Mouse (Mus musculus) forebrain, postnatal 0 days (tissue): Measurements from ENCODE around the gene Pyroxd2. TPM values are rescaled to one million over a fixed set of nuclear protein-coding genes. Genes with fewer than 3 reads are reported as not detected.
"Not testable (repeated sequence)": the region's sequence is repeated elsewhere in the genome, so short reads cannot be mapped to it uniquely, and the experiment has no call there.

Experiments used
- ATAC-seq: fragments of 200-750 bp; cut with Nextera tagmentation; 2 replicates; pipeline ENCODE4 v1.8.0; 2017; ENCODE audit warnings: mild to moderate bottlenecking, moderate library complexity
- DNase-seq: peaks from one replicate; pipeline ENCODE4 v3.0.0-alpha.2; 2015
- H3K27ac ChIP-seq: fragments of 300-500 bp; sonication (generic); 2 replicates; pipeline ENCODE4 v1.5.1; 2014; ENCODE audit warnings: low read depth, mild to moderate bottlenecking, antibody characterized with exemption, low read length, moderate library complexity, mixed read lengths
- H3K27me3 ChIP-seq: fragments of 300-500 bp; sonication (generic); 2 replicates; pipeline ENCODE4 v1.6.1; 2014; ENCODE audit warnings: mild to moderate bottlenecking, low read length, mixed read lengths; ENCODE audit not compliant: insufficient read depth
- H3K36me3 ChIP-seq: fragments of 300-500 bp; sonication (generic); 2 replicates; pipeline ENCODE4 v1.6.1; 2014; ENCODE audit warnings: mild to moderate bottlenecking, moderate library complexity; ENCODE audit not compliant: insufficient read depth
- H3K4me1 ChIP-seq: fragments of 300-500 bp; sonication (generic); 2 replicates; pipeline ENCODE4 v1.6.1; 2014; ENCODE audit warnings: antibody characterized with exemption; ENCODE audit not compliant: insufficient read depth
- H3K4me2 ChIP-seq: fragments of 300-500 bp; sonication (generic); 2 replicates; pipeline ENCODE4 v1.6.1; 2014; ENCODE audit warnings: low read depth, mild to moderate bottlenecking, moderate library complexity
- H3K4me3 ChIP-seq: fragments of 300-500 bp; sonication (generic); 2 replicates; pipeline ENCODE4 v1.5.1; 2014; ENCODE audit warnings: low read depth, low read length, mixed read lengths
- H3K9ac ChIP-seq: fragments of 300-500 bp; sonication (generic); 2 replicates; pipeline ENCODE4 v1.6.1; 2014; ENCODE audit warnings: mild to moderate bottlenecking
- H3K9me3 ChIP-seq: fragments of 300-500 bp; sonication (generic); 2 replicates; pipeline ENCODE4 v1.6.1; 2016; ENCODE audit warnings: low read length
- CTCF ChIP-seq: sonication (generic); IDR thresholded peaks from 2 replicates; pipeline ENCODE4 v1.5.1; 2016; ENCODE audit warnings: antibody characterized with exemption, control low read depth, low read depth
- WGBS: fragments of 180-500 bp; shearing (Covaris S2); extraction: QIAGEN DNeasy Blood & Tissue Kit; methylation state at CpG from one replicate; pipeline ENCODE4 v1.1.7; 2014; 5-methylcytosine and 5-hydroxymethylcytosine counted together
- polyA plus RNA-seq: library from polyadenylated mRNA; unstranded; fragments of >200 nt; fragmentation: Nextera tagmentation; extraction: Ambion mirVana; gene quantifications from 2 replicates; pipeline ENCODE4 v1.2.1, GENCODE M21; 2015
- total RNA-seq: library from RNA; depleted of rRNA; stranded (reverse); fragments of >200 nt; gene quantifications from 2 replicates; pipeline ENCODE4 v1.2.3, GENCODE M21; 2014

Gene Pyroxd2
- total and polyA plus RNA-seq, 2 experiments from 2014 or later: 2.6 to 2.7 TPM

GRCm38 (mm10) chr19:42785129-42785528 is 32.6 kb upstream of the Pyroxd2 start:
- WGBS: 46% methylated on average over 2 of the region's 2 CpGs
- no peak for DNase-seq
- no peak for ATAC-seq

GRCm38 (mm10) chr19:42780156-42780538 is 27.6 kb upstream of the Pyroxd2 start:
- not testable (repeated sequence) for ATAC-seq
- WGBS: 47% methylated on average over 7 of the region's 7 CpGs
- peak overlapping the region; percentile 89 for H3K27ac ChIP-seq

More at GRCm38 (mm10) chr19:42785129-42785528, 32.6 kb upstream of the Pyroxd2 start:
- TF ChIP-seq CTCF: peak; percentile 45; the same call in 1 of the 2 replicates
- Histone ChIP-seq H3K4me3 (no peak overlapping the region), H3K4me1 (peaks cover 5% of the 10 kb centered on the region), H3K9me3 (no peaks in the 10 kb centered on the region), H3K4me2 (no peak overlapping the region), H3K36me3 (no peaks in the 10 kb centered on the region), H3K9ac (0 out of 2 replicates have a peak overlapping the region, but pooled peaks have one; percentile 6), H3K27me3 (no peaks in the 10 kb centered on the region), H3K27ac (no peak overlapping the region)

GRCm38 (mm10) chr19:42779531-42780155 is 27.1 kb upstream of the Pyroxd2 start, which contains the start of gene Hps1:
Hps1 (minus strand) TSS chr19:42779978.
- Histone ChIP-seq H3K27me3 (no peaks in the 10 kb centered on the region), H3K4me1 (peaks cover 3% of the 10 kb centered on the region; the same call in 1 of the 2 replicates), H3K36me3 (no peaks in the 10 kb centered on the region), H3K9me3 (no peaks in the 10 kb centered on the region), H3K9ac (peak within 1 kb of the TSS; percentile 64), H3K4me3 (peak within 1 kb of the TSS; percentile 48), H3K4me2 (peak within 1 kb of the TSS; percentile 59), H3K27ac (peak within 1 kb of the TSS; percentile 89)
- no peak; the same call in 1 of the 2 replicates for TF ChIP-seq CTCF
- DNase-seq (peak; percentile 96), ATAC-seq (peak; percentile 99)
- 4% methylated on average over 43 of the region's 43 CpGs for WGBS

More at GRCm38 (mm10) chr19:42780156-42780538, 27.6 kb upstream of the Pyroxd2 start:
- H3K36me3 ChIP-seq, DNase-seq, H3K4me1 ChIP-seq, H3K27me3 ChIP-seq, H3K9me3 ChIP-seq: not testable (repeated sequence)
- Histone ChIP-seq H3K4me2 (peak overlapping the region; percentile 59), H3K4me3 (peak overlapping the region; percentile 48), H3K9ac (peak overlapping the region; percentile 64)

GRCm38 (mm10) chr19:42777801-42778200 is 25.2 kb upstream of the Pyroxd2 start:
- DNase-seq (no peak), ATAC-seq (no peak)
- Histone ChIP-seq H3K9ac (no peak overlapping the region), H3K4me1 (peaks cover 3% of the 10 kb centered on the region; the same call in 1 of the 2 replicates), H3K9me3 (no peaks in the 10 kb centered on the region), H3K27me3 (no peaks in the 10 kb centered on the region), H3K4me3 (no peak overlapping the region), H3K4me2 (no peak overlapping the region), H3K36me3 (no peaks in the 10 kb centered on the region), H3K27ac (no peak overlapping the region)
- TF ChIP-seq CTCF: 0 out of 2 replicates have a peak, but pooled peaks have one; percentile 26
- 83% methylated on average over 5 of the region's 5 CpGs for WGBS

DNA sequence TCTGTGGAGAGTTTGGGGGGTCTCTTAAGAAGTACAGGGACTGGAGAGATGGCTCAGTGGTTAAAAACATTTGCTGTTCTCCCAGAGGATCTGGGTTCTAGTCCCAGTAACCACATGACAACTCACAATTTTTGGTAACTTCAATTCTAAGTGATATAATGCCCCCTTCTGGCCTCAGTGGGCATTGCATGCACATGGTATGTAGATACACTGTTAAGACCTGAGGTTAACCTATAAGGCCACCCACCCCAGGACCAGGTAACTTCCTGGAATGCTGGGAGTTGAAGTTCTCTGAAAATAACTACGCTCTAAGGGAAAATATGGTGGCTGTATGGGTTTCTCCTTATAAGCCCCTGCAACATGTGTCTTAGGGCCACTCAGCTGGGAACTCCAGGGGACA is 24.2 kb upstream of the Pyroxd2 start:
- no peaks in the 10 kb centered on the region for H3K9me3 ChIP-seq
- ATAC-seq: no peak
- H3K36me3 ChIP-seq: no peaks in the 10 kb centered on the region
- DNase-seq: no peak
- TF ChIP-seq CTCF: peak; percentile 37; the same call in 1 of the 2 replicates
- H3K4me2 ChIP-seq: no peak overlapping the region
- peaks cover 3% of the 10 kb centered on the region; the same call in 1 of the 2 replicates for H3K4me1 ChIP-seq
- H3K27ac ChIP-seq: no peak overlapping the region
- H3K9ac ChIP-seq: no peak overlapping the region
- 95% methylated on average over 1 of the region's 1 CpGs for WGBS
- H3K27me3 ChIP-seq: no peaks in the 10 kb centered on the region
- no peak overlapping the region for H3K4me3 ChIP-seq

DNA sequence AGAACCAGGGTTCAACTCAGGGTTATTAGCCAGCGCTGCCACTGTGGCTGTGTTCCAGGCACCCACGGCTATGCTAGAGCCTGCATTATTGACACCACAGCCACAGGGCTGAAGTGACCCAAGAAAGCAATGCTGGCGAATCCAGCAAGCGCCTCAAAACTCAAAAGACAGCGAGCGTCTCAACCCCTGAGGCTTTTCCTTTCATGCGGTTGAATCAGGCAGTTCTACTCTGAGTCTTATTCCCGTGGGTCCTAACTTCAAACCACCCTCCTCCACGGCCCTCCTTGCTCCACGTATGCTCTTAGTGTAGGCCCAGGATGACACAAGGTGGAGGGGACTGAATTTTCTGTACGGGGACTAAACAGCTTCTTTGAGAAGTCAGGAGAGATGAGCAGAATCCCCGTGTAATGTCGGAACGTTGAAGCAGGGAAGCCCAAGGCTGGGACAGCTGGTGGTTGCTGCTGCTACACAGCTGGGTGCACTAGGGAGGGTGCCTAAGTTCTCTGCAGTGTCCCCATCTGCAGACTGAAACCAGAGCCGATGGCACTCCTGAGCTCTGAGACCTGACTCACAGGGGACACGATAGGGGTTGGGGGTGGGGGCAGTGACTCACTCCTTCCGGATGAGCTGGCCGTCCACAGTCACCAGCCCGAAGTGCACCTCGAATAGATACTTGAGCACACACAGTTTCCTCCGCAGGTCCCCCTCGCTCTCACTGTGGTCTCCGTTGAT is 17.7 kb upstream of the Pyroxd2 start:
- DNase-seq (no peak), ATAC-seq (no peak)
- no peaks in the 10 kb centered on the region for H3K4me1 ChIP-seq
- TF ChIP-seq CTCF: no peak
- H3K27me3 ChIP-seq: no peaks in the 10 kb centered on the region
- H3K9ac ChIP-seq: no peak overlapping the region
- no peak overlapping the region for H3K4me3 ChIP-seq
- no peak overlapping the region for H3K4me2 ChIP-seq
- H3K27ac ChIP-seq: no peak overlapping the region
- peaks cover 14% of the 10 kb centered on the region; the same call in 1 of the 2 replicates for H3K36me3 ChIP-seq
- H3K9me3 ChIP-seq: no peaks in the 10 kb centered on the region
- 84% methylated on average over 23 of the region's 23 CpGs for WGBS

- H3K27me3 ChIP-seq: no peaks in the 10 kb centered on the region
- H3K27ac ChIP-seq: no peak overlapping the region
- TF ChIP-seq CTCF: no peak
- DNase-seq: no peak
- WGBS: 93% methylated on average over 10 of the region's 10 CpGs
- no peak overlapping the region for H3K4me2 ChIP-seq
- H3K4me3 ChIP-seq: no peak overlapping the region
- ATAC-seq: no peak
- H3K4me1 ChIP-seq: no peaks in the 10 kb centered on the region
- no peak overlapping the region for H3K9ac ChIP-seq
- H3K9me3 ChIP-seq: no peaks in the 10 kb centered on the region
- peaks cover 14% of the 10 kb centered on the region; the same call in 1 of the 2 replicates for H3K36me3 ChIP-seq
Measured at GRCm38 (mm10) chr19:42769648-42770047, 17.1 kb upstream of the Pyroxd2 start.
